Mouse (Mus musculus) urinary bladder, adult 18-20 months (tissue): ENCODE measurements around the gene Plxna4.

Source experiments
- DNase-seq, 2 experiments: peaks; one replicate each; pipeline ENCODE4 v3.0.0; 2022; ENCODE audit warnings: low spot score in 2 of 2, mixed read lengths in 2 of 2

Plxna4 gene

DNA sequence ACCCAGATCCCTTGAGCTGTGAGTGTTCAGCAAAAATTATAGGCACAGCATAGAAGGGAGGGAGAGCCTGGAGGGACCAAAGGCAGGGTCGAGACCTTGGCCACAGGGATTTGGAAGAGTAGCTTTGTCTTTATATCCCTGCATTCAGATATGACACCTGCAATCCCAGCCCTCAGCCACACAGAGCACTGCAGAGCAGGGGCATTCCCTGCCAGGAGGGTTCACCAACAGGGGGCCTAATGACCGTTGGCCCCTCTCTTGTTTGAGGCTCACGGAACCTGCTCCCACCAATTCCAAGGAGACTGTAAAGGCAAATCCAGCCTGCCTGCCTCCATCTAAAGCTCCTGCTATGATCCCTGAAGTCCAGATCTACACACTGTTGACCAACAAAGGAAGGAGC lies 410.1 kb downstream of the Plxna4 start:
- no peak for DNase-seq

DNA sequence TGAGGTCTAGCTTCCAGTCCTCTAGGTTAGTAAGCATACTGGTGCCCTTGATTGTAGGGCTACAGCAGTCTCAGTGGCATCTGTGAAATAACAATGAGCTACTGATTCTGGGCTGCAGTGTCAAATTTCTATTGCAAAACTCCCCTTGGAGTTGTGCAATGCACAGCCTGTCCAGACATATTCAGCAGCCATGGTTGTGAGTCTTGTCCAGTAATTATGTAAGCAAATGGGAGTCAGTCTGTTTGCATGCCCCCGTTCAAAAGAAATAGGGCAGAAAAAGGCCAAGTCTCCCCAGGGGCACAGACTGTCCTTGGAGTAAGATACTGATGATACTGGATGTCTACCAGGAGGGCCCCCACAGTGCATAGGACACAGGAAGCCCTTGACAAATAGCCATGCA lies 420.3 kb downstream of the Plxna4 start:
- DNase-seq: peak; percentile 45 to 70

DNA sequence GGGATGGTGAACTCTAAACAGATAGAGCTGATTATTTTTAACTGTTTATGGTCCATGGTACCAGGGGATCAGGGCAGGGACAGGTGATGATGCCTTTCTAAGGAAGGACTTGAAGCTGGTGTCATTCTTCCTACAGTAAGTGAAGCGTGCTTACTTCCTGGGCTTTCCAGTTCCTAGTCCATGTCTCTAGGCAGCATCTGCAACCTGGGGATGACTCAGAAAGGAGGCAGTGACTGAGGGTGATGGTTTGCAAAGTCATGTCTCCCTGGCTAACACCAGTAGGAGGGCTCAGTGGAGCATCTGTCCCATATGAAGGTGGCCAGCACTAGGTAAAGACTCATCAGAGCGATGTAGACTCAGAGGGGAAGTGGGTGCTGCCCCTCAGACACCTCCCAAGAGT lies 427.6 kb downstream of the Plxna4 start:
- DNase-seq: no peak

DNA sequence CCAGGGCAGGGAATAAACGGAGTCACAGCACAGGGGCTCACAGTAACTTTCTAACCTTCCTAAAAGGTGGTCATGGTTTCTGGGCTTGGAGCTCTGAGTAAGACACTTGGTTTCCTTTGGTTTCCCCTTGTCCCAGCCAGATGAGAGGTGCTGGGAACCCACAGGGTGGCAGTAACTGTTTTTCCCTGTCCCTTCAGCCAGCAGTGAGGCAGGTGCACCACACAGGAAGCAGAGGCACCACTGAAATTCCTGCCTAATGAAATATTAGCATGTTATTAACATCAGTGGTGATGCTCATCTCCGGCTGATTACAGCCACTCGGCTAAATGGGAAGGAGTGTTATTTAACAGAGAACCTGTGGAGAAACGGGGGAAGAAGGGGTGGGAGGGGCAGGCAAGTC lies 428.1 kb downstream of the Plxna4 start:
- no peak for DNase-seq

DNA sequence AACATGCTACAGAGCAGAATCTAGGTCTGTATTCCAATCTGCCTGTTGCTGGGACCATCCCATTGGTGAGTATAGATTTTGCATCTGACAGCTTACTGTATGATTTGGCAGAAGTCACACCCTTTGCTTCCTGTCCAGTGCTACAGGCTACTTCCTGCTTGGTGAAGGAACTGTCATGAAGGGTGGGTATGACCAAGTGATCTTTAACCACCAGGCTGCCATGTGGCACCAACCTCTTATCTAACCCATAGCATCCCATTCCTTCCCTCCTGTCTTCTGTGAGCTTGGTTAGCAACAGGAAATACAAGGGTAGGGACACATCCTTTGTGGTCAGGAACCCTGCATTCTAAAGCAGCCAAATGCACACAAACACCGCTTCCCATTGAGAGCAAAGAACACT lies 429.6 kb downstream of the Plxna4 start:
- DNase-seq: no peak

DNA sequence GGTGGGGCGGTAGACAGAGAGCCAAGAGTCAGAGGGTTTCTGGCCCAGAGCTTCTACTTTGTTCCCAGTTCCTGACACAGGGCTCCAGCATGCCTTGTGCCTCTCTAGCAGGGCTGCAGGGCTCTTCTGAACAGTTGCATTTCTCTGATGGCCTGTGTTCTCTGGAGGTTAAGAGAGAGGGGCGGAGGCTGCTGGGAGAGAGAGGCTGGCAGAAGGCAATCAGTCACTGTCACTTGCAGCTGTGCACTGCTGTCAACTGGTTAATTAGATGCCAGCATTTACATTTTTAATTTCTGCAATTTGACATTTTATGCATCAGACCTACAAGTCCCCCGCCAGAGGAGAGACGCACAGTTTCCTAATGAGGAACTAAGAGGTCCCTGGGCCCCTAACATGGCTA lies 434.8 kb downstream of the Plxna4 start:
- no peak for DNase-seq

DNA sequence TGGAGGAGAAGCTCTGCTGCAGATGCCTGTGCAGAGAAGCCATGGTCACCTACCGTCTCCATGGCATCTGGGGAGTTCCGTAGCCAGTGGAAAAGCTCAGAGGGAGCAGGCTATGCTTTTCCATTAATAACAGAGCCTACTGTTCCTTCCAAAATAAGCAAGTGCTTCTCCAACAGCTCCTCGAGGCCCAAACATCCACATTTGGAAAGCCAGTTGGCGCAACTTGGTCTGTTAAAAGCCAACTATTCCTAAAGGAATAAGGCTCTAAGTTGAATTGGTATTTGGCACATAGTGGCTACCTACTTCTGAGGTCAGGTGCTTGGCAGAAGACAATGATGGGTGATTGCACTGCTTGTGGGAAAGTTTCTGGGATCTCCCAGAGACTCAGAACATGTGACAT lies 437.2 kb downstream of the Plxna4 start:
- no peak for DNase-seq

DNA sequence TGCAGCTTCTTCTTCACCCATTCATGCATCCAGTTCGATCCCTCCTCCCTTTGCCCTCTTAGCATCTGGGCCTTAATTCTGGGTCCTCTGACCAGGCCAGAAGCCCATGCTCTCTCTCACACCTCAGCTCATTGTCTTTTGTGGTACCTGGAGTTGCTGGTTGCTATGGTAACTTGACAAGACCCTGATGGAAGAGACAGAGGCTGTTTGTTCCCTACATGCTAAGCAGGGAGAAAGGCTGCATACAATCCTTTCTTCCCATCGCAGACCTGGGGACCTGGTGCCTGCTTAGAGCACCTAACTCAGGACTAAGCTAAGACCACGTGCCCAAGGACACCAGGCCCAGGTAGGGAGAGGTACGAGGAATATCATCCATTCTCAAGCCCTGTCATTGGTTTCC lies 443.2 kb downstream of the Plxna4 start:
- DNase-seq: no peak

DNA sequence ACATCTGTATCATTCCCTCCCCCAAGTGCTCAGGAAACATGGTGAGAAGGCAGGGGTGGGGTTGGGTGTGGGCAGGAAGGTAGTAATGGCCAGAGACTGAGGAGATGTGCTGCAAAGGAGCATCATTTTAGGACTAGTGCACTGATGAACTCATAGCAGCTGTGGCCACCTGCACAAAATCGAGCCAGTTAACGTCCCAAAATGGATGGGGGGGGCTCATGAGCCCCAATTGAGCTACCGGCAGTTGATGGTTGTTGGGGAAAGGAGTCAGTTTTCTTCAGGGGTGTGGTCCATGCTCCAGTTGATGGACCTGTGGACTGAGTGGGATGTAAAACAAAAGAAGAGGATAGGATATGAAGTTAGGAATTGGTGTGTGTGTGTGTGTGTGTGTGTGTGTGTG lies 448.5 kb downstream of the Plxna4 start:
- DNase-seq: no peak

DNA sequence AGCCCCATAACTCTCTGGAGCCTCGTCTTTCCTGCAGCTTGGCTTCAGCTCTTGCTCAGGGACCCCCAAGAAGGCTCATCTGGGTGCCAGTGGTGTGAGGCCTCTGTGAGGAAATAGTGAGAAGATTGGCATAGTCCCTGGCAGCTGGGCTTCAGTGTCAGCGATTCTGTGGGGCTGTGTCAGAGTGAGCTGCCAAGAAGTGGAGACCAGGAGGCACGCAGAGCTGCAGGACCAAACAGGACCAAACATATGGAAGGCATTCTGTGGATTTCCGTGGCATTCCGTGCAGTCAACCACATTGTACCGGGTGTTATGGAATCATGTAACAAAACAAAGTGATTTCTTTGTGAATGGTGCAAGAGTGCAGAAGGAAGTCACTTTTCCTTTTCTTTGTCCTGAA lies 461.1 kb downstream of the Plxna4 start:
- DNase-seq: no peak

DNA sequence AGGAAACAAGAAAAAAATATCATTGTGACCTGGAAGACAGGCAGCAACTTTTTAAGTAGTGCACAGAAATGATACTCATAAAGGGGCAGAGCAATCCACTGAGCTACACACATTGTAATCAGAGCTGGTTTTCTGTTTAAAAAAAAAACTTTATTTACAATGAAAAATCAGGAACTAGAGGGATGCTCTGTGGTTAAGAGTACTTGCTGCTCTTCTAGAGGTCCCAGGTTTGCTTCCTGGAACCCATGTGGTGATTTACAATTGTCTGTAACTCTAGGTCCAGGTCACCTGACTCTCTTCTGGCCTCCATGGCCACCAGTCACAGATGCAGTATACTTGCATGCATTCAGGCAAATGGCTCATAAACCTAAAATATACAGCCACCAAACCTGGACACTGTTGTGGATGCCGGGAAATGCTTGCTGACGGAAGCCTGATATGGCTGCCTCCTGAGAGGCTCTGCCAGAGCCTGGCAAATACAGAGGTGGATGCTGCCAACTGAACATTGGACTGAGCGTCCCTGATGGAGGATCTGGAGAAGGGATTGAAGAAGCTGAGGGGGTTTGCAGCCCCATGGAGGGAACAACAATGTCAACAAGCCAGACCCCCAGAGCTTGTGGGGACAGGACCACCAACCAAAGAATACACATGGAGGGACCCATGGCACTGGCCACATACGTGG lies 465.3 kb downstream of the Plxna4 start:
- DNase-seq: no peak

DNA sequence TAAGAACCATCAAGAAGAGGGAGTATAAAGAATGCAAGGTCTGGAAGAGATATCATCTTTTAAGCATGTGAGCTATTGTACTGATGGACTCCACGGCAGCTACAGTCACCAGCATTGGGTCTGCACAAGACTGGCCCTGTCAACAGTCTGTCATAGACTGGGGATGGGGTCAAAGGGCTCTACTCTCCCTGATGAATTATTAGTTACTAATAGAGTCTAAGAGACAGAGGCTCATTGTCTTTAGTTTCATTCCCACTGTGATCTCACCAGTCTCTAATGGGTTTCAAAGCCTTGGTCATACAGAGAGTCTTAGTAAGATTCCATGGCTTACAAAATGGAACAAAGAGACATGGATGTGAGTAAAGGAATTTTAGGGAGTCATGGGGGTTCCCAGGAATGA lies 467.1 kb downstream of the Plxna4 start:
- DNase-seq: no peak

DNA sequence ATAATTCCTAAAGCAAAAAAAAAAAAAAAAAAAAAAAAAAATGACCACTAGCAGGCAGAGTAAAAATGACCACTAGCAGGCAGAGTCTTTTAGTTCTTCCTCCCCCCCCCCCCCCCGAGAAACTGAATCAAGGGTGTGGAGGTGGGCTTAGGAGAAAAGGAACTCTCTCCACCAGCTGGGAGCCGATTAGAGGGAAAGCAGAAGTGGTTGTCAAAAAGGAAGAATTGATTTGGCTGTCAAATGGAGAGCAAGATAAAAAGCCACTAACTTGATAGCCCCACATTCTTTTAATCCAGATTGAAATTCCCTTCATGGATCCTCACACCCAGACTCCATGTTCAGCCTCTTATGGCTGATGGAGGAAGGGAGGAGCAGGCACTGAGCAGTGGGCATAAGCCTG lies 478.8 kb downstream of the Plxna4 start:
- no peak for DNase-seq

DNA sequence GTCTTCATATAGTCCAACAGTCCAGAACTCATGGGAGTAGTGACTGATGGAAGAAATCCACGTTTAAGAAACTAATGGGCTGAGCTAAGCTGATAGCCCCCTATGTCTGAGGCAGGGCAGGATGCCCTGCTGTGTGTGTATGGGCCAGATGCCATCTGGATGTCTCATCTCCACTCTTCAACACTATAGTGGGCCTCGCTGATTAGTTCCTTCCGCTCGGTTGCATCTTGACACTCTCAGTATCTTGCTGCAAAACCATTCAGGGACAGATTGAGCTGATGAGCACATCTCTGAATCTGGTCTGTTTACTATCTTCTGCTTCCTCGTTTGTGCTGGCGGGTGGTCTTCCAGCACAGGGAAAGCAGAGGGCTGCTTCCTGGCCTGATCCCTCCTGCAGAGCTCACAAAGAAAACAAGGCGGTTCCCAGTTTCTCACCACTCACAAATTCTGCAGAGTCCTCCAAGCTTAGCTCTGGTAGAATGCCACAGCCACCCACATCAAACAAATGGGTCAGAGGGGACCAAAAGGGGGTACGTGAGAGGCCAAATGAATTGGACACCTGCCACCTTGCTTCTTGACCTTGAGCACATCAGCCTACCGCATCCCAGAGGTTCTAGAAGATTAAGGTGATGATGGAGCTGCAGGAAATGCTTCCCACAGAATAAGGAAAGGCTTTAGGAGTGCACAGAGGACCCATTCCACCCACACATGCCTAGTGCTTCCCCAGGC lies 482.3 kb downstream of the Plxna4 start:
- DNase-seq: no peak
